Mouse (Mus musculus): ENCODE data around the gene Gm11011. TPM values are rescaled to one million over a fixed set of nuclear protein-coding genes. Genes with fewer than 3 reads are reported as not detected.

Gm11011 gene
- polyA plus RNA-seq, 1 experiment from 2014 or later = not detected

Other genes starting within 250 kb of the Gm11011 start
- gene Tshz2, start 45.3 kb upstream of the Gm11011 start, polyA plus RNA-seq (2015; fragmentation: Nextera tagmentation; extraction: Ambion mirVana) = 1.0 and 1.7 TPM in 2 replicates

Data from liver, embryonic 13.5 days (tissue).